Mouse (Mus musculus) T-helper 17 cell (primary cell): ENCODE data around the gene Mfap1b.

Source experiments
- in situ Hi-C, 2 experiments: fragments of 300-600 bp; cut with MboI, MseI; formaldehyde crosslinking; loops; 1 replicate in 1 of 2; 2 replicates in 1 of 2; pipeline ENCODE4 v1.15.1; 2025; ENCODE audit warnings: high pct_unique_total_duplicates in 2 of 2

The Mfap1b gene

GRCm38 (mm10) chr2:121440834-121441605 is 32.8 kb downstream of the Mfap1b start:
- in situ Hi-C loops = loop anchor here in 1 of 2 experiments (5.0 kb wide), 1 partner anchor 34 kb away; no protein-coding TSS in a partner anchor

GRCm38 (mm10) chr2:121439746-121440145 is 34.1 kb downstream of the Mfap1b start:
- in situ Hi-C loops = loop anchor here in 1 of 2 experiments (5.0 kb wide), 1 partner anchor 32 kb away; no protein-coding TSS in a partner anchor

GRCm38 (mm10) chr2:121434854-121435253 is 39.0 kb downstream of the Mfap1b start:
- in situ Hi-C loops = no loop called here

GRCm38 (mm10) chr2:121425890-121426289 is 48.0 kb downstream of the Mfap1b start:
- in situ Hi-C loops = no loop called here

GRCm38 (mm10) chr2:121423166-121423565 is 50.7 kb downstream of the Mfap1b start:
- in situ Hi-C loops = no loop called here

GRCm38 (mm10) chr2:121418476-121418875 is 55.4 kb downstream of the Mfap1b start:
- in situ Hi-C loops = no loop called here

- in situ Hi-C loops = no loop called here
Measured at GRCm38 (mm10) chr2:121416356-121416755, 57.5 kb downstream of the Mfap1b start.

- in situ Hi-C loops = no loop called here
Measured at GRCm38 (mm10) chr2:121415591-121415990, 58.3 kb downstream of the Mfap1b start.

GRCm38 (mm10) chr2:121415103-121415502 is 58.8 kb downstream of the Mfap1b start:
- in situ Hi-C loops = no loop called here

- in situ Hi-C loops = no loop called here
Measured at GRCm38 (mm10) chr2:121414139-121414685, 59.7 kb downstream of the Mfap1b start.

- in situ Hi-C loops = no loop called here
Measured at GRCm38 (mm10) chr2:121413387-121414042, 60.4 kb downstream of the Mfap1b start, which contains the start of the genes Pdia3 and Catsper2. Pdia3 (plus strand) TSS chr2:121413775. Catsper2 (minus strand) TSS chr2:121413792.

GRCm38 (mm10) chr2:121412843-121413386 is 61.0 kb downstream of the Mfap1b start:
- in situ Hi-C loops = no loop called here
